Mouse (Mus musculus) heart, adult 2 months (tissue): Measurements from ENCODE around the gene Kat5.

ENCODE experiments used
- CTCF ChIP-seq: fragments of 200-600 bp; IDR thresholded peaks from 2 replicates; pipeline ENCODE4 v1.8.1; 2022; ENCODE audit warnings: antibody characterized with exemption, mild to moderate bottlenecking, moderate library complexity
- EP300 ChIP-seq: fragments of 200-500 bp; IDR thresholded peaks from 2 replicates; pipeline ENCODE4 v1.6.1; 2011; ENCODE audit warnings: low read depth, low read length, control low read depth; ENCODE audit not compliant: insufficient read depth
- POLR2A ChIP-seq: fragments of 200-500 bp; IDR thresholded peaks from 2 replicates; pipeline ENCODE4 v1.6.1; 2011; ENCODE audit warnings: mild to moderate bottlenecking, low read depth, low read length, control low read depth; ENCODE audit not compliant: insufficient read depth

DNA sequence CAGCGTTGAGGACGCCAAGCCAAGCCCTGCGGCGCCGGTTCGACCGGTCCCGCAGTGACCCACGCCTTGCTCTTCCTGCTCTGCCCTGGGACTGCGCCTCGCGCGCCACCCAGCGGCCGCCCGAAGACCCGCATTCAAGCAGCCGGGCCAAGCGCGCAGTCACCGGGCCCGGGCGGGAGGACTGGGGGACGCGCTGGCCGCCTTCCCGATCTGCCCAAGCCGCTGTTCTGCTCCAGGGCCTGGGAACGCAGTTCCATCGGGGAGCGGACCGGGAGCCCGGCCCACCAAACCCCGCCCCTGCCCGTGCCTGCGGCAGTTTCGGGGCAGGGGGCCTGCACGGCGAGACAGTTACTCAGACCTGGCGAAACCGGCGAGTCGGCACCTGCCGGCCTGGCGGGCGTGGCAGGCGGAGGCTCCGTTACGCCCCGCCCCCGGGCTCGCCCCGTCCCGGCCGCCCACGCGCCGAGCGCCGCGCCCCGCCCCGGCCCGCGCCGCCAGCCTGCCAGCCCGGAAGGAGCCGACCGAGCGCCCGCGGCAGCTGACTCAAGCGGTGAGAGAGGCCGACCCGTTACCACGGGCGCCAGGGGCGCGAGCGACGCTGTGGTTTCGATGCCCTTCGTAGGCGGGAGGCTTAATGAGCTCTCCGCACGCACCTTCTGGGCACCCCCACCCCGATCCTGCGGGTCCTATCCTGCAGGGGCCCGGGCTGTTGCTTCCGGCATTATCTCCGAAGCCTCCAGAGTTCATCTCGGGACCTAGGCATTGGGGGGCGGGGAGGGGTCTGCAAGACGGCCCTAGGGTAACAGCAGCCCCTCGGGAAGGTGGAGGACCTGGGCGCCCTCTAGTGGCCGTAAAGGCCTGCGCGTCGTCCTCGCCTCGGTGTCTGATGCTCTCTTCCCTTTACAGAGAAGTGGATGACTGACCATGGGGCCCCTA is 42.2 kb downstream of the Kat5 start, which contains the start of gene Ap5b1:
- TF ChIP-seq CTCF = peak; percentile 97
- TF ChIP-seq POLR2A = peak; percentile 64
- 0 out of 2 replicates have a peak, but pooled peaks have one; percentile 39 for TF ChIP-seq EP300
